Mouse (Mus musculus): Measurements from ENCODE around the gene Kdelr1. TPM values are rescaled to one million over a fixed set of nuclear protein-coding genes. Genes with fewer than 3 reads are reported as not detected.

The Kdelr1 gene
- total RNA-seq, 2 experiments from 2014 or later: 53.4 to 64.2 TPM

DNA sequence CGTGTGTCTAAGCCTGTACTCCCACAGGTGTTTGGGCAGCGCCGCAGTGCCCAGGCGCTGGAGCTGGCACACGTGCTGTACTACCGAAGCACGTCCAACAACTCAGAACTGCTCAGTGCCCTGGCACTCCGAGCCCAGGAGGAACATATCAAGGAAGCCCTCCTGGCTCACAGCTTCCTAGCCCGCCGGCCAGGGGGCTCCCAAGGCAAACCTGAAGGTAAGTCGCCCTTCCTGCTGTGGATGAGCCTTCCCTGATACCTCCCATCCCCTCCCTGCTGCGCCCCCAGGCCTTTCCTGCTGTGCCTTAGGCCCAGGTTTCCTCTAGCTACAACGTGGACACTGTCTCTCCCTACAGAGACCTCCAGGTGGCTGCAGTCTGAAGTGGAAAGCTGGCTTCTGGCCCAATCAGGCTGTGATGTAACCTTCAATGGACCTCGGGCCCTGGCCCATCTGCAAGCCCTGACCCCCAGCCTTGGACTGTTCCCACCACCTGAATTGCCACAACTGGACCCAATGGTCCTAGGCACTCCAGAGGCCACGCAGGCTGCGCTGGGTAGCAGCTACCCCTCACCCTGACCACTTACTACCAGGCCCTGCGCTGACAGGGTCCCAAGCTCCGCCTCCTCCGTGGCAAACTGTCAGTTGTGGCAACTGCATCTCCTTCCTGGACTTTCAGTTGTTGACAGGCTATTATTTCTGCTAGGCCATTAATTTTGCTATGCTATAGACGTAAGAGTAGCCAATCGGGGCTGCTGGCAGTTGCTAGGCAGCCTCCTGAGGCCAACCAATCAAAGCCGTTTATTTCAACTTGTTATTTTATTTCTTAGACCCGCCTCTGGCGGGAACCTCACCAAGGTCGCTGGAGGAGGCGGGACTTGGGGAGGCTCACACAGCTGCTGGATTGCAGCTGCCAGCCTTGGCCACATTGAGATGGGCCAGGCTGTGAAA is 43.8 kb downstream of the Kdelr1 start:
- DNase-seq: peak; percentile 87

DNA sequence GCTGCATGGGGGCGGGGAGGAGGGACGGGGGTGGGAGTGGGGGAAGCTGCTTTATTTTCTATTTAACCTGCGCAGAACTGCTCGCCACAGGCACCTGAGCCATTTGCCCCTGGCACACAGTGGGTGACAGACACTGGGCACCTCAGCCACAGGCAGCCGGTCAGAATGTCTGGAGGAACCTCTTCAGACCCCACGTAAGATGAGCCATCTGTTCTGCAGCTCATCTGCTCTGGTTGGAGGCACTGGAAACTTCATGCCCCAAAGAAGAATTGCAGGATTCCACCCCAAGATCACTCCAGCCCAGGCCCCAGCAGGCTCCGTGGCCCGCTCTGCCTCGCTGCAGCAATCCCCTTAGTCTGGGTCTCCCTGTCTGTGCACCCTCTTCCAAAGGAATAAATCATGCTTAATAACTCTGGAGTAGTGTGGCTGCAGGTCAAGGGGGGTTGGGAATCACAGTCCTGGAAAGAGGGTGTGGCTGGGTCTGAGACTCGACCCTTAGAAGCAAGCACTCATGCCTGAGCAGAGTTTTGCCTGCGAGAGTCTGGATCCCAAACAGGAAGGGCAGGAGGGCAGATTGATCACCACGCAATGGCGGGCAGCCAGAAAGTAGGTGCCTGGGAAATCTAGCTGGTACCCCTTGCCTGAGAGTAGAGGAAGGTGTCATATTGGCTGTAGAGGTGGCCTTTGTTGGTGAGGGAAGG is 44.6 kb downstream of the Kdelr1 start:
- DNase-seq: no peak

DNA sequence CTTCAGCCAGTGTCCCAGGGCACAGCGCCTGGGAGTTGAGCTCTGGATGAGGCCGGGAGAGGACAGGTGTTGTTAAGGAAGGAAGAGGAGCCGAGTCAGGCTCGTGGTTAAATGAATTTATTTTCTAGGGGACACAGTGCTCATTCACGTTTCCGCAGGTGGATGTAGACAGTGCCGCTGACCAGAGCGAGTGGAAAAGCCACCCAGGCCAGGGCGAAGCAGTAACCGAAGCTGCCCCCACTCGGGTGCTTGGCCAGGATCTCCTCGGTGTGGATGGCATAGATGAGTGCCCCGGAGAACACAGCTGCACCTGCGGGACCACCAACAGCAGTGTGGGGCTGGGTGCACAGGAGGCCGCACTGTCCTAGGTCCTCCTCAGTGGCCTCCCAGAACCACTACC is 45.4 kb downstream of the Kdelr1 start:
- no peak for DNase-seq

DNA sequence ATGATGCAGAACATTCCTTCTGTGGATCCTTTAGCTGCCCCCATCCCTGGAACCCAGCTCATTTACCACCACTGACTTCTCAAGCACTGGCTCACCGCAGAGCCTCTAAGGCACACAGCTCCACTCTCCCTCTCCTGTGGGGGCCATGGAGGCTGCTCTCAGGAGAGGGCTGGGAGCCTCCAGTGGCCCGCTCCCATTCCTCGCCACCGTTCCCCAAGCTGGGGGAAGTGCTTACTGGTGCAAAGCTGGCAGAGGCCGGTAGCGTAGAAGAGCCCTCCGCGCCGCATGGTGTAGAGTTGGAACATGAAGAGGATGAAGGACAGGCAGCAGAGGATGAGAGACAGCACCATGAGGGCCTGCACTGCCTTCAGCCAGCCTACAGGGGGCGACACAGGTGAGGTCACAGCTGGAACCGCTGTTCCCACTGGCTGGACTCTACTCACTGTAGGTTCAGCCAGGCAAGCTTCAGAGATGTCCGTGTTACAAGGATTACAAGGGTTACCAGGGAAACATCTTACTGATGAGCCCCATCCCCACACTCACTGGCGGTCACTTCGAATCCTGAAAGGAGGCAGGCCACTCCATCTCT is 46.6 kb downstream of the Kdelr1 start:
- no peak for DNase-seq

DNA sequence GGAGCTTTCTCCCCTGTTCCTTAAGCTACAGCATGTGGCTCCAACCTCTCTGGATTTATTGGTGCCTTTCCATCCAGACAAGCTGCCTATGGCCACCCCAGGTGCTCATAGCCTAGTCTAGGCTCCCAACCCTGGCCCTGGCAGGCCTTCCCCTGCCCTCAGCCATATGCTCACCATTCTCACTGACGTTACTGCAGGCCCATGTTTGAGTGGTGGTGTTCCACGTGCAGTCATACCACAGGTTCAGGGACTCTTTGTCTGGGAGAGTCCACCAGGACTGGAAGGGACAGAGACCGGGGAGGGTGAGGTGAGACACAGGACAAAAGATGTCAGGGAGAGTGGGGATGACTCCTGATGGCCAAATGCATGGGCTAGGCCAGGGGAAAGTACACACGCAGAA is 47.2 kb downstream of the Kdelr1 start:
- no peak for DNase-seq

DNA sequence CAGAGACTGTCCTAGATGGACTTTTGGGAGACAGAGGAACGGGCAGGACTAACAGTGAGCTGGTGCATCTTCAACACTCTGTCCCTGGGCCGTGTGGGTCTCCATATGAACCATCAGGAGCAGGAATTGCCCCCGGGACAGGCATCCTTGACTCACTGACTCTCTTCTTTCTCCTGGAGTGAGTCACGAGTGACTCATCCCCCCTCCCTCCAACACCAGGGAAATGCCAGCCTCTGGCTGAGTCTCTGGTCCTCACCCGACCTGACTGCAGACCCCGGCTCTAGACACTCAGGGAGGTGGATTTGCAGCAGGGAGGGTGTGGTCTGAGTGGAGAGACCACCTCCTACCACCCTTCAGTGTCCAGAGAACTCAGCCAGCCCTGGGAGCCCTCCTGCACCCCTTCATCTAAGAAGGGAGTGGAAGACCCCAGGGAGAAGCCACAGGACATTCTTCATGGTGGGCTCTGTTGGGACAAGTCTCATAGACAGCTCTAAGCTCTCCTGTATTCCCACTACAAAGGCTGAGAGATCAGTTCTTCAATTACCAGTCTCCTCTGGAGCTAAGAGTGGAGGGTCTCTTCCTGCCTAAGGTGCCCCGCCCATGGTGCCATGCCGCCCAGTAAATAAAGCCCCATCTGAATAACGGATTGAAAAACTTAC is 48.1 kb downstream of the Kdelr1 start:
- peak; percentile 33 for DNase-seq

DNA sequence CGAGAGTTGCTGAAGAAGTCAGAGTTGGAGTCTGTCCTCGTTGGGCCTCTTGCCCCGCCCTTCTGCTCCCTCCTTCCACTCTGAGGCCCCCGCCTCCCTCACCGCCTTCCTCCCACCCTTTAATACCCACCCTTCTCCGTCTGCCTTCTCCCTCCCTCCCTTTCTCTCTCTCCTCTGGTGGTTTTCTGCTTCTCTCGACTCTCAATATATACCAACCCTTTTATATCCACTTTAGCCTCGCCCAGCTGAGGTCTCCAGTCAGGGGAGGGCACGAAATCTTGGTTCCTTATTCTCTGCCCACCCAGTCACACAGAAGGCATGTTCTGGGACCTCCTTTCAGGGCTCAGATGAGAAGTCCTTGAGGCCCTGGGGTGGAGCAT is 48.7 kb downstream of the Kdelr1 start, which contains the start of gene Emp3:
Gene Emp3, minus strand, starts transcription at position 163 of the 380 bp plus-strand sequence.
- peak; percentile 70 for DNase-seq

DNA sequence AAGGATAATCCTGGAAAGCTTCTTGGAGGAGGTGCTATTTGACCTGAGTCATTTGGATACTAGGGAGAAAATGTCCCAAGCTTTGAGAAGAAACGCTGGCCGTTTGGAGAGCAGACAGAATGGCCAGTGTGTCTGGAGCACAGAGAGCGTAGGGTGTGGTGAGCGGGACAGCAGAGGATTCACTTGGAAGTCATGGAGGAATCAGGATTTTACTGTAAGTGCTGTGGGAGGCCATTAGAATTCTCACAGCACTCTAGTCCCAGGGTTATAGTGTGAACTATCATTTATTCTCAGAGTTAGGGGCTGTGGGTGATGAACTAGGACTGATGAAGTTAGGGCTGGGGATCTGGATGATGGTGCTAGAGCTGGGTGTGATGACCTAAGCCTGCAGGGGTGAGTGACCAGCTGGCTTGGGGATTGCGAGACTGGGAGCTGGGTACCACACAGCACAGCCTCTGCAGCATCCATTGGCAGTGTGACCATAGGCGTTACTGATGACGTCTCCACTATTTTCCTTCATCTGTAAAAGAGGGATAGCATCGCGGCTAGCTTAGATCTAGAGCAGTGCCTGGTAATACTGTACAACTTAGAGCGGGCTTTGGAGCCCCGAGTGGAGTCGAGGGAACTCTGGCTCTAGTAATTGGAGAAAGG is 49.5 kb downstream of the Kdelr1 start:
- DNase-seq: no peak

DNA sequence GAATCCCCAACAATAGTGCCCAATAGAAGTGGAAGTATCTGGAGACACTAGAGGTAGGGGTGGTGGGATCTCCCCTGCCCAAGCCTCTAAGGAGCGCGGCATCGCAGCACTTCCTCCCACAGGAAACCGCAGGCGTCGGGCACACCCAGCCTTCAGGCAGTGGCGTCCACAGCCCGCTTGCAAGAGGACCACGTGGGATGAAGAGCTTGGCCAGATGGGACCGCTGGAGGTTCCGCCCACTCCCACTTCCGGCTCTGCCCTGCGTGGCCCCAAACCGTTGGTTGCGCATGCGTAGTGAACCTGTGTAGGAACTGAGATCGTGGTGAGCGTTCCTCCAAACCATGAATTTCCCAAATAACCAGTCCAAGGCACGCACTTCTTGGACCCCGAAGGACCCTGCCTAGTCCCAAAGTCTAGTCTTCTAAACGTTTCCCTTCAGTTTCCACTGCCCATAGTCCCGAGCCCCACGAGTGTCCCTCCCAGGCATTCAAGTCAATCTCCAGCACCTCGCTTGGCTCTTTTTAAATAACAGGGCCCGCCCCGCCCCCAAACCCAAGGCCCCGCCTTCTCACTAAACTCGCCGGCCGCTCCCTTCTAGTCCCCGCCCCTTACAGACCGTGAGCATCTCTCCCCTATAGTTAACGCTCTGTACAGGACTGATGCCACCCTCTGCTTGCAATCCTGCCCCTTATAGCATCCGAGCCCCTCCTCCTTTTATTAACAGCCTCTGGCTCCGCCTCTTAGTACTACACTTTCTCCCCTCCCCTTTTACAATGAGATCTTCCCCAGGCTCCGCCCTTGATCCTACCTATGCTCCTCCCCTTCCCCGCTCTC is 50.6 kb downstream of the Kdelr1 start:
- peak; percentile 95 for DNase-seq

DNA sequence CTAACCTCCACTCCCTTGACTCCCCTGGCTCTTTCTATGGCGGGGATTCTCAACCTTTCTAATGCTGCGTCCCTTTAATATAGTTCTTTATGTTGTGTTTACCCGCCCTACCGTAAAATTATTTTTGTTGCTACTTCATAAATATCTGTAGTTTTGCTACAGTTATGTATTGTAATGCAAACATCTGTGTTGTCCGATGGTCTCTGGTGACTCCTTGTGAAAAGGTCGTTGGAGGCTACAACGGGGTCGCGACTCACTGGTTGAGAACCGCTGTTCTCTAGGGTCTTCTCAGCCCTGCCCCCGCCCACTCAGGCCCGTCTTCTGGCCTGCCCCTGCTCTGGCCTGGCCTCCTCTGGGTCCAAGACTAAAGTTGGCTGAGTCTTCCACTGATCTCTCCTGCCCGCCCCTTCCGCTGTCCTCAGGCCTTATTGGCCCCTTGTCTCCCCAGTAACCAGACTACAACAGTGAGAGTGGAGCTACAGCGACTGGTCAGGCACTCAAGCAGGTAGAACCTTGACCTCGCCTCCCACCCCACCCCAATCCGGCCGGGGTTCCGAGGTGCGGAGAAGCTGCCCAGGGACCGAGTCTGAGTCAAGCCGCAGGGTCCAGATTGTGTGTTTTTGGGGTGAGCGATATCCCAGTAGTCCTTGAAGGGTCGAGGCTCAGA is 51.3 kb downstream of the Kdelr1 start, which contains the start of gene Ccdc114:
Gene Ccdc114, plus strand, starts transcription at position 311 of the 667 bp plus-strand sequence.
- peak; percentile 85 for DNase-seq

DNA sequence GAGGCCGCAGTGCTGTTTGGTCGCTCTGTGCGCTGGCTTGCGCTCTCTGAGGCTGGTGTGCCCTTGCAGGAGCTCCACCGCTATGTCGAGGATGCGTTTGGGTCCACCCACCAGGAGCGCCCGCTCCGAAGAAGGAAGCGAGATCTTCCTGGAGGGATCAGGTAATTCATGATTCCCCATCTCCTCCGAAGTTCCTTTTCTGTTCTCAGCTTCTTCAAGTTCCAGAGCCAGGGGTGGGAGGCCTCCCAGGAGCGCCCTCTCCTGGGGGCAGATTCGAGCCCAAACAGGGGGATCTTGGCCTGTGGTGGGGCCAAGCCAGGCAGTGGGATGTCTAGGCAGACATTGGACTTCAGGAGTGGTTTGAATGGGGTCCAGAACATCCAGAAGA is 51.9 kb downstream of the Kdelr1 start:
- no peak for DNase-seq

DNA sequence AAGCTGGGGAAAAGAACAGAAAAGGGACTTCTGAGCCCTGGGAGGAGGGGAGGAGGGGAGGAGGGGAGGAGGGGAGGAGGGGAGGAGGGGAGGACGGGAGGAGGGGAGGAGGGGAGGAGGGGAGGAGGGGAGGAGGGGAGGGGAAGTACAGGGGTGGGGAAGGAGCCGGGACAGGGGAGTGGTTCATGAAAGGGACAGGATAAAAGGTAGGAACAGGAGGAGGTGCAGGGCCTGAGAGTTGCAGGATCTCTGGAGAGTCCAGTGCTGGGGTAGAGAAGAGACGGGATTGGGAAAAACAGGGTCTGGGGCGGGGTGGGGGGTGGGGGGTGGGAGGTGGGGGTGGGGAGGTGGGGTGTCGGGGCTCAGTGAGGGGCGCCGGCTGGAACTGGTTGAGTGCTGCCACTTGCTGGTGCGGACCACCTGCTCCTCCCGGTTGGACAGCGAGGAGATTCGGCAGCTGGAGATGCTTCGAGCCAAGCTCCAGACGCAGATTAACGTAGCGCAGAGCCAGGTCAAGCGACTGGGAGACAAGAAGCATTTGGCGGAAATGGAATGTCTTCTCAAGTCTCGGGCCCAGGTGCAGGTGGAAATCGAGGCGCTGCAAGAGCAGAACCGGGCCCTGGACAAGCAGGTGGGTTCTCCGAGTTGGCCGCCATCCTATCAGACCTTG is 56.2 kb downstream of the Kdelr1 start:
- no peak for DNase-seq

DNA sequence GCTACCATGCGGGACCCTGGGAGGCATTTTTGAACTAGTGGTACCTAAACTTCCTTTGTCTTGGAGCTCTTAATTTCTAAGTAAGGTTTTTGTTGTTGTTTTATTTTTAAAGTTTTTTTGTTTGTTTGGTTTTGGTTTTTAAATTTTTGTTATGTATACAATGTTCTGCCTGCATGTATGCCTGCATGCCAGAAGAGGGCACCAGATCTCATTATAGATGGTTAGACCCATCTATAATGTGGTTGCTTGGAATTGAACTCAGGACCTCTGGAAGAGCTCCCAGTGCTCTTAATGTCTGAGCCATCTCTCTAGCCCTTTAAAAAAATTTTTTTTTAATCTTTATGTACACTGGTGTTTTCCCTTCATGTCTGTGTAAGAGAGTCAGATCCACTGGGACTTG is 57.1 kb downstream of the Kdelr1 start:
- no peak for DNase-seq

Other genes with a start within 250 kb of the Kdelr1 start
- 1 to 10 TPM; 6.1 to 8.5 TPM for gene Rasip1, start 245.3 kb upstream of the Kdelr1 start, total RNA-seq (2021)
- 10 to 100 TPM; 39.0 to 46.1 TPM for gene Mamstr, start 232.8 kb upstream of the Kdelr1 start, total RNA-seq (2021)
- under 1 TPM; 0.19 to 0.61 TPM for gene Fut2, start 206.4 kb upstream of the Kdelr1 start, total RNA-seq (2021)
- under 1 TPM; 0.38 to 0.75 TPM for gene Ntn5, start 188.8 kb upstream of the Kdelr1 start, total RNA-seq (2021)
- under 1 TPM in 1 of 2 experiments, not detected in 1; 0.16 TPM for gene Sec1, start 178.4 kb upstream of the Kdelr1 start, total RNA-seq (2021)
- 10 to 100 TPM in 1 of 2 experiments, 1 to 10 TPM in 1; 4.9 to 11.2 TPM for gene Car11, start 172.9 kb upstream of the Kdelr1 start, total RNA-seq (2021)
- 100 to 1,000 TPM in 1 of 2 experiments, 10 to 100 TPM in 1; 14.3 to 121 TPM for gene Dbp, start 167.7 kb upstream of the Kdelr1 start, total RNA-seq (2021)
- gene Rpl18, start 157.3 kb upstream of the Kdelr1 start, total RNA-seq (2021): 100 to 1,000 TPM; 433 to 449 TPM
- 10 to 100 TPM in 1 of 2 experiments, 1 to 10 TPM in 1; 8.5 to 12.7 TPM for gene Sphk2, start 154.8 kb upstream of the Kdelr1 start, total RNA-seq (2021)
- under 1 TPM; 0.13 to 0.29 TPM for gene Fam83e, start 151.6 kb upstream of the Kdelr1 start, total RNA-seq (2021)
- not detected for gene Spaca4, start 147.0 kb upstream of the Kdelr1 start, total RNA-seq (2021)
- gene Lmtk3, start 89.0 kb upstream of the Kdelr1 start, total RNA-seq (2021): under 1 TPM in 1 of 2 experiments, not detected in 1; 0.19 TPM
- not detected for gene Sult2b1, start 88.1 kb upstream of the Kdelr1 start, total RNA-seq (2021)
- gene Cyth2, start 58.2 kb upstream of the Kdelr1 start, total RNA-seq (2021): 10 to 100 TPM; 28.2 to 33.8 TPM
- gene Kcnj14, start 48.0 kb upstream of the Kdelr1 start, total RNA-seq (2021): under 1 TPM; 0.19 to 0.20 TPM
- gene Grwd1, start 41.8 kb upstream of the Kdelr1 start, total RNA-seq (2021): 10 to 100 TPM; 13.5 to 14.5 TPM
- under 1 TPM; 0.32 to 0.46 TPM for gene Grin2d, start 5.6 kb downstream of the Kdelr1 start, total RNA-seq (2021)
- gene Syngr4, start 23.9 kb downstream of the Kdelr1 start, total RNA-seq (2021): not detected
- 10 to 100 TPM; 53.2 to 62.5 TPM for gene Tmem143, start 24.2 kb downstream of the Kdelr1 start, total RNA-seq (2021)
- gene Emp3, start 48.6 kb downstream of the Kdelr1 start, total RNA-seq (2021): 10 to 100 TPM; 13.2 to 17.0 TPM
- gene Ccdc114, start 51.3 kb downstream of the Kdelr1 start, total RNA-seq (2021): under 1 TPM; 0.46 to 0.67 TPM
- gene Abcc6, start 157.5 kb downstream of the Kdelr1 start, total RNA-seq (2021): not detected
- gene Nomo1, start 160.9 kb downstream of the Kdelr1 start, total RNA-seq (2021): 10 to 100 TPM; 54.3 to 55.4 TPM
- 10 to 100 TPM; 74.8 to 77.5 TPM for gene Kcnj11, start 228.0 kb downstream of the Kdelr1 start, total RNA-seq (2021)

Data from gastrocnemius, postnatal 25 days (tissue).